In the genomic region with DNA sequence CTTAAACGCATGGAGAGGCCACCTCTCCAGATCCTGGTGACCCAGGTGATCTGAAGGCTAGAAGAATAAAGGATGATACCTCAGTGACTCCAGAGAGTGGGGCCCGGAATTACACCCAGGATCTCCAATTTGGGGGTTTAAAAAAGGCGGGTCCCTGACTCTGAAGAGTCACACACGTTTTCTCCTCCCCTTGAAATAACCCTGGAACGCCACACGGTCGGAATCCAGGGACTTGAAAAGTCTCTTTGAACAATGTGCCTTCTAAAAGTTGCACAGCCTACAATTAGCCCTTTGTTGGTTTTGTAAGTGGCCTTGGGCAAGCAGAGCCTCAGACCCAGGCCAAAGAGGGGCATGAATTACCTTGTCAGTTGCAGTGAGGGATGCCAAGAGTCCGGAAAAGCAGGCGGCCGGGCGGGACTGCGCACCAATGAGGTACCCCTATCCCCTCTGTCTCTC, we compare ENCODE assay signal across 8 mouse cellular contexts. TPM values are rescaled to one million over a fixed set of nuclear protein-coding genes. Genes with fewer than 3 reads are reported as not detected.
DNase-seq lines count a peak whose midpoint lies in the region; ATAC-seq lines count a peak whose summit lies in the region.

No protein-coding gene starts in this region.

- WGBS in kidney, embryonic 16.5 days = under 1% methylated on average over 12 of the region's 12 CpGs
- WGBS in hindbrain, embryonic 13.5 days = 0% methylated on average over 12 of the region's 12 CpGs
- WGBS in midbrain, embryonic 16.5 days = under 1% methylated on average over 12 of the region's 12 CpGs

- H3K9me3 ChIP-seq in kidney, embryonic 16.5 days (ENCODE audit: low read length) = no peaks in the 10 kb centered on the region
- no peaks in the 10 kb centered on the region for H3K9me3 ChIP-seq in hindbrain, embryonic 13.5 days
- H3K9me3 ChIP-seq in midbrain, embryonic 16.5 days (replicated peaks; ENCODE audit: control insufficient read depth, low read length, poor library complexity, severe bottlenecking) = no peaks in the 10 kb centered on the region

- peak overlapping the region; percentile 96 for H3K27ac ChIP-seq in kidney, embryonic 16.5 days (ENCODE audit: low read length)
- peak overlapping the region; percentile 55; the same call in 1 of the 2 replicates for H3K27ac ChIP-seq in hindbrain, embryonic 13.5 days
- no peak overlapping the region for H3K27ac ChIP-seq in midbrain, embryonic 16.5 days (ENCODE audit: low read length)

- H3K36me3 ChIP-seq in kidney, embryonic 16.5 days (ENCODE audit: insufficient read depth, low read length) = no peaks in the 10 kb centered on the region
- H3K36me3 ChIP-seq in hindbrain, embryonic 13.5 days = no peaks in the 10 kb centered on the region
- no peaks in the 10 kb centered on the region for H3K36me3 ChIP-seq in midbrain, embryonic 16.5 days (ENCODE audit: control insufficient read depth, insufficient read depth, low read length)

- no peak for DNase-seq in kidney, postnatal 4 days
- DNase-seq in c-Kit-positive CD71-positive TER-119-negative erythroid progenitor cells, embryonic 14.5 days (ENCODE audit: low read depth) = peak; percentile 8
- DNase-seq in urinary bladder, postnatal 4 days (ENCODE audit: low spot score in 2 of 2) = no peak
- no peak for DNase-seq in embryo, embryonic 10.5 days (ENCODE audit: low spot score)
- no peak for DNase-seq in right cerebral cortex, postnatal 14 days

- peak overlapping the region; percentile 96 for H3K9ac ChIP-seq in kidney, embryonic 16.5 days (replicated peaks; ENCODE audit: low read length)
- H3K9ac ChIP-seq in hindbrain, embryonic 13.5 days = peak overlapping the region; percentile 78
- H3K9ac ChIP-seq in midbrain, embryonic 16.5 days (ENCODE audit: low read depth, low read length) = peak overlapping the region; percentile 77

- H3K27me3 ChIP-seq in kidney, embryonic 16.5 days (ENCODE audit: insufficient read depth, low read length) = no peaks in the 10 kb centered on the region
- peaks cover 11% of the 10 kb centered on the region; the same call in 1 of the 2 replicates for H3K27me3 ChIP-seq in hindbrain, embryonic 13.5 days
- H3K27me3 ChIP-seq in midbrain, embryonic 16.5 days (ENCODE audit: control insufficient read depth, insufficient read depth, low read depth, low read length) = no peaks in the 10 kb centered on the region; the same call in 1 of the 2 replicates

- H3K4me3 ChIP-seq in kidney, embryonic 16.5 days (ENCODE audit: low read length) = peak overlapping the region; percentile 80
- peak overlapping the region; percentile 64 for H3K4me3 ChIP-seq in hindbrain, embryonic 13.5 days
- peak overlapping the region; percentile 80 for H3K4me3 ChIP-seq in midbrain, embryonic 16.5 days (ENCODE audit: low read depth, low read length)

- peak overlapping the region; percentile 67 for H3K4me2 ChIP-seq in kidney, embryonic 16.5 days (replicated peaks; ENCODE audit: low read depth, low read length)
- peak overlapping the region; percentile 91 for H3K4me2 ChIP-seq in hindbrain, embryonic 13.5 days
- peak overlapping the region; percentile 98 for H3K4me2 ChIP-seq in midbrain, embryonic 16.5 days (ENCODE audit: low read length)

- no peak for ATAC-seq in kidney, embryonic 16.5 days (ENCODE audit: low FRiP score, low TSS enrichment)
- ATAC-seq in hindbrain, embryonic 13.5 days (ENCODE audit: low FRiP score) = peak; percentile 68; the same call in 1 of the 2 replicates
- no peak for ATAC-seq in midbrain, embryonic 16.5 days

- H3K4me1 ChIP-seq in kidney, embryonic 16.5 days (ENCODE audit: insufficient read depth, low read length) = peaks cover 8% of the 10 kb centered on the region
- peaks cover 22% of the 10 kb centered on the region for H3K4me1 ChIP-seq in hindbrain, embryonic 13.5 days (replicated peaks)
- H3K4me1 ChIP-seq in midbrain, embryonic 16.5 days (ENCODE audit: control insufficient read depth, insufficient read depth, low read length) = peaks cover 13% of the 10 kb centered on the region

RNA-seq across cellular contexts. Expression of gene Utrn, which starts 1.4 kb away (rescaled TPM):
- polyA plus RNA-seq in kidney, embryonic 16.5 days (2015; fragmentation: Nextera tagmentation; extraction: Ambion mirVana) = 76.0 and 88.1 TPM in 2 replicates
- polyA plus RNA-seq in hindbrain, embryonic 13.5 days (2015; fragmentation: Nextera tagmentation; extraction: Ambion mirVana) = 30.1 and 31.4 TPM in 2 replicates
- 17.6 and 18.9 TPM in 2 replicates for polyA plus RNA-seq in midbrain, embryonic 16.5 days (2015; fragmentation: Nextera tagmentation; extraction: Ambion mirVana)
